Comparison of ENCODE assay signal across 10 mouse cellular contexts in the genomic region with DNA sequence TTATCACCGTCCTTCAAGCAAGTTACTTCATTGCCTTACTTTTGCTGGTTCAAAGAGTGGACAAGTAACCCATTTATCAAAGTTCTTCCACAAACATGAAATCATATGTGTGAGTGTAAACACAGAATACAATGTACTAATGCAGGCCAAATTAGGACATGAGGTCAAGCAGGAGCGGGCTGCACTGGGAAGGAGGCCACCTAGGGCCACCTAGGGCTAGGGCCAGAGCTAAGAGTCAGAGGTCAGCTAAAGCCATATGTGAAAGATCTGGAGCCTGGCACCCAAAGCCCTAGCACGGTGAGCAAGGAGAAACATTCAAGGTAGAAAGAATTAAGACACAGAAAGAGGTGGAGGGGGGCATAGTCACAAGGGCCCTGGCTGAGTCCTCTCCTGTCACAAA. TPM values are rescaled to one million over a fixed set of nuclear protein-coding genes. Genes with fewer than 3 reads are reported as not detected.
A peak's percentile ranks its signal among the peaks of the same experiment; 100 is the strongest.
DNase-seq lines count a peak whose midpoint lies in the region; ATAC-seq and TF ChIP-seq lines count a peak whose summit lies in the region.
"Had no signal": no experiment of that assay in that cellular context is flagged by ENCODE, and none has a peak within 500 bp of the region (broad histone marks: within the 10 kb centered on the region; RNA-seq: fewer than 3 reads in every experiment).

No protein-coding gene starts in this region.

- no peak for TF ChIP-seq POLR2A in thymus, adult 2 months (IDR thresholded peaks at IDR 0.05; ENCODE audit: control insufficient read depth, extremely low read depth, insufficient read depth, low read length, poor library complexity)

- 81% methylated on average over 3 of the region's 3 CpGs for WGBS in kidney, embryonic 16.5 days
- WGBS in hindbrain, embryonic 14.5 days, result 89% methylated on average over 3 of the region's 3 CpGs
- 93% methylated on average over 3 of the region's 3 CpGs for WGBS in midbrain, embryonic 14.5 days
- 97% methylated on average over 3 of the region's 3 CpGs for WGBS in thymus, adult 2 months

- peaks cover 51% of the 10 kb centered on the region for H3K4me1 ChIP-seq in erythroblast, embryonic 14.5 days (ENCODE audit: control insufficient read depth)
- H3K4me1 ChIP-seq in kidney, embryonic 16.5 days (ENCODE audit: insufficient read depth, low read length), result peaks cover 18% of the 10 kb centered on the region
- H3K4me1 ChIP-seq in hindbrain, embryonic 14.5 days (replicated peaks; ENCODE audit: control insufficient read depth, insufficient read depth, low read length), result peaks cover 19% of the 10 kb centered on the region
- peaks cover 14% of the 10 kb centered on the region for H3K4me1 ChIP-seq in midbrain, embryonic 14.5 days (ENCODE audit: control insufficient read depth, insufficient read depth, low read length)
- H3K4me1 ChIP-seq in thymus, adult 2 months (replicated peaks; ENCODE audit: control insufficient read depth, insufficient read depth, low read length), result peaks cover 13% of the 10 kb centered on the region

- no peak for DNase-seq in kidney, adult 18-20 months
- no peak for DNase-seq in hindbrain, embryonic 14.5 days (ENCODE audit: low spot score)
- DNase-seq in midbrain, embryonic 14.5 days, result no peak
- DNase-seq in thymus, adult 2 months, result no peak
- DNase-seq: right cerebral cortex, postnatal 4 days had no signal

- peak overlapping the region; percentile 88 for H3K4me2 ChIP-seq in kidney, embryonic 16.5 days (replicated peaks; ENCODE audit: low read depth, low read length)
- 0 out of 2 replicates have a peak overlapping the region, but pooled peaks have one; percentile 93 for H3K4me2 ChIP-seq in hindbrain, embryonic 14.5 days (replicated peaks)
- peak overlapping the region; percentile 97; the same call in 1 of the 2 replicates for H3K4me2 ChIP-seq in midbrain, embryonic 14.5 days (ENCODE audit: low read length)

- H3K27me3 ChIP-seq in erythroblast, embryonic 14.5 days (ENCODE audit: control insufficient read depth), result no peaks in the 10 kb centered on the region
- H3K27me3 ChIP-seq in kidney, embryonic 16.5 days (ENCODE audit: insufficient read depth, low read length), result no peaks in the 10 kb centered on the region
- no peaks in the 10 kb centered on the region for H3K27me3 ChIP-seq in hindbrain, embryonic 14.5 days (ENCODE audit: control insufficient read depth, insufficient read depth, low read length)
- H3K27me3 ChIP-seq in midbrain, embryonic 14.5 days (ENCODE audit: control insufficient read depth, insufficient read depth, low read length), result no peaks in the 10 kb centered on the region
- no peaks in the 10 kb centered on the region for H3K27me3 ChIP-seq in thymus, adult 2 months (ENCODE audit: control insufficient read depth, insufficient read depth, low read length)
- H3K27me3 ChIP-seq: limb, embryonic 15.5 days had no signal

- peak overlapping the region; percentile 78 for H3K4me3 ChIP-seq in erythroblast, embryonic 14.5 days (replicated peaks)
- 0 out of 2 replicates have a peak overlapping the region, but pooled peaks have one; percentile 80 for H3K4me3 ChIP-seq in kidney, embryonic 16.5 days (ENCODE audit: low read length)
- no peak overlapping the region for H3K4me3 ChIP-seq in hindbrain, embryonic 14.5 days (replicated peaks; ENCODE audit: low read length)
- H3K4me3 ChIP-seq in midbrain, embryonic 14.5 days (replicated peaks; ENCODE audit: low read depth, low read length), result no peak overlapping the region
- no peak overlapping the region for H3K4me3 ChIP-seq in thymus, adult 2 months (ENCODE audit: control insufficient read depth, insufficient read depth, low read length)

- no peak for TF ChIP-seq CTCF in thymus, adult 2 months (IDR thresholded peaks at IDR 0.05; ENCODE audit: borderline replicate concordance, control insufficient read depth, extremely low read depth, insufficient read depth, low read length, poor library complexity)

- H3K9me3 ChIP-seq in erythroblast, embryonic 14.5 days (ENCODE audit: control insufficient read depth, low read length), result no peaks in the 10 kb centered on the region
- H3K9me3 ChIP-seq in kidney, embryonic 16.5 days (ENCODE audit: low read length), result no peaks in the 10 kb centered on the region
- no peaks in the 10 kb centered on the region for H3K9me3 ChIP-seq in hindbrain, embryonic 14.5 days (ENCODE audit: control insufficient read depth, low read length)
- no peaks in the 10 kb centered on the region for H3K9me3 ChIP-seq in midbrain, embryonic 14.5 days (ENCODE audit: control insufficient read depth, low read length)
- H3K9me3 ChIP-seq: limb, embryonic 15.5 days had no signal

- 0 out of 2 replicates have a peak overlapping the region, but pooled peaks have one; percentile 83 for H3K9ac ChIP-seq in kidney, embryonic 16.5 days (replicated peaks; ENCODE audit: low read length)
- H3K9ac ChIP-seq in hindbrain, embryonic 14.5 days, result no peak overlapping the region
- H3K9ac ChIP-seq in midbrain, embryonic 14.5 days (replicated peaks; ENCODE audit: low read length), result no peak overlapping the region
- H3K9ac ChIP-seq: limb, embryonic 15.5 days had no signal

- ATAC-seq in erythroblast, adult 5-6 weeks (replicated peaks; ENCODE audit: low FRiP score, poor library complexity, severe bottlenecking), result no peak
- no peak for ATAC-seq in kidney, embryonic 16.5 days (ENCODE audit: low FRiP score, low TSS enrichment)
- ATAC-seq in hindbrain, embryonic 14.5 days (ENCODE audit: low FRiP score), result no peak
- ATAC-seq in midbrain, embryonic 14.5 days (ENCODE audit: low FRiP score, low TSS enrichment), result no peak
- no peak for ATAC-seq in megakaryocyte progenitor cell, adult 5-6 weeks (replicated peaks; ENCODE audit: poor library complexity)

- peaks cover 53% of the 10 kb centered on the region for H3K36me3 ChIP-seq in erythroblast, embryonic 14.5 days (ENCODE audit: control insufficient read depth)
- H3K36me3 ChIP-seq in kidney, embryonic 16.5 days (ENCODE audit: insufficient read depth, low read length), result peaks cover 39% of the 10 kb centered on the region
- H3K36me3 ChIP-seq in hindbrain, embryonic 14.5 days (replicated peaks; ENCODE audit: control insufficient read depth, insufficient read depth), result peaks cover 43% of the 10 kb centered on the region
- peaks cover 46% of the 10 kb centered on the region for H3K36me3 ChIP-seq in midbrain, embryonic 14.5 days (ENCODE audit: control insufficient read depth, insufficient read depth, low read length)
- H3K36me3 ChIP-seq in thymus, adult 2 months (ENCODE audit: control insufficient read depth, insufficient read depth, low read length), result peaks cover 39% of the 10 kb centered on the region

- H3K27ac ChIP-seq in kidney, embryonic 16.5 days (ENCODE audit: low read length), result no peak overlapping the region
- no peak overlapping the region for H3K27ac ChIP-seq in hindbrain, embryonic 14.5 days
- H3K27ac ChIP-seq in midbrain, embryonic 14.5 days (replicated peaks; ENCODE audit: low read depth, low read length), result no peak overlapping the region
- no peak overlapping the region for H3K27ac ChIP-seq in thymus, adult 2 months (ENCODE audit: control insufficient read depth, insufficient read depth, low read length)
- H3K27ac ChIP-seq: limb, embryonic 15.5 days had no signal

RNA-seq across cellular contexts. Expression of a gene that starts 2.3 kb away (rescaled TPM):
- polyA plus RNA-seq in erythroblast, embryonic 14.5 days (2012), result 0.61 and 0.79 TPM in 2 replicates
- total RNA-seq in erythroblast, adult 5-6 weeks (2015; ENCODE audit: low replicate concordance), result 5.9 and 6.5 TPM in 2 replicates
- total RNA-seq in erythroblast, adult 5-6 weeks (2017; ENCODE audit: low replicate concordance), result 4.3 and 6.4 TPM in 2 replicates
- polyA plus RNA-seq in kidney, embryonic 16.5 days (2015; fragmentation: Nextera tagmentation; extraction: Ambion mirVana), result 28.8 and 32.9 TPM in 2 replicates
- 19.6 and 21.2 TPM in 2 replicates for polyA plus RNA-seq in hindbrain, embryonic 14.5 days (2014; fragmentation: Nextera tagmentation; extraction: Ambion mirVana)
- polyA plus RNA-seq in midbrain, embryonic 14.5 days (2014; fragmentation: Nextera tagmentation; extraction: Ambion mirVana), result 22.5 and 30.0 TPM in 2 replicates
- 57.1 and 61.2 TPM in 2 replicates for polyA plus RNA-seq in thymus, adult 2 months (2012; rRNA removed)
- 15.8 and 21.5 TPM in 2 replicates for total RNA-seq in megakaryocyte progenitor cell, adult 5-6 weeks (2015)
- total RNA-seq in megakaryocyte progenitor cell, adult 5-6 weeks (2017), result 19.6 and 21.3 TPM in 2 replicates

RNA-seq across cellular contexts. Expression of a gene that starts 29.4 kb away (rescaled TPM):
- polyA plus RNA-seq in erythroblast, embryonic 14.5 days (2012), result 17.0 and 20.7 TPM in 2 replicates
- 76.9 and 89.3 TPM in 2 replicates for total RNA-seq in erythroblast, adult 5-6 weeks (2015; ENCODE audit: low replicate concordance)
- 102 and 150 TPM in 2 replicates for total RNA-seq in erythroblast, adult 5-6 weeks (2017; ENCODE audit: low replicate concordance)
- polyA plus RNA-seq in kidney, embryonic 16.5 days (2015; fragmentation: Nextera tagmentation; extraction: Ambion mirVana), result 279 and 281 TPM in 2 replicates
- polyA plus RNA-seq in hindbrain, embryonic 14.5 days (2014; fragmentation: Nextera tagmentation; extraction: Ambion mirVana), result 238 and 248 TPM in 2 replicates
- 258 and 282 TPM in 2 replicates for polyA plus RNA-seq in midbrain, embryonic 14.5 days (2014; fragmentation: Nextera tagmentation; extraction: Ambion mirVana)
- 212 and 227 TPM in 2 replicates for polyA plus RNA-seq in thymus, adult 2 months (2012; rRNA removed)
- 91.5 and 116 TPM in 2 replicates for total RNA-seq in megakaryocyte progenitor cell, adult 5-6 weeks (2015)
- total RNA-seq in megakaryocyte progenitor cell, adult 5-6 weeks (2017), result 233 and 245 TPM in 2 replicates

RNA-seq across cellular contexts. Expression of a gene that starts 38.5 kb away (rescaled TPM):
- polyA plus RNA-seq in erythroblast, embryonic 14.5 days (2012), result 0.48 and 0.91 TPM in 2 replicates
- 8.6 and 14.4 TPM in 2 replicates for total RNA-seq in erythroblast, adult 5-6 weeks (2015; ENCODE audit: low replicate concordance)
- 7.8 and 21.9 TPM in 2 replicates for total RNA-seq in erythroblast, adult 5-6 weeks (2017; ENCODE audit: low replicate concordance)
- polyA plus RNA-seq in kidney, embryonic 16.5 days (2015; fragmentation: Nextera tagmentation; extraction: Ambion mirVana), result 25.0 and 30.3 TPM in 2 replicates
- polyA plus RNA-seq in hindbrain, embryonic 14.5 days (2014; fragmentation: Nextera tagmentation; extraction: Ambion mirVana), result 25.0 and 28.4 TPM in 2 replicates
- 24.3 and 28.7 TPM in 2 replicates for polyA plus RNA-seq in midbrain, embryonic 14.5 days (2014; fragmentation: Nextera tagmentation; extraction: Ambion mirVana)
- 59.0 and 62.3 TPM in 2 replicates for polyA plus RNA-seq in thymus, adult 2 months (2012; rRNA removed)
- total RNA-seq in megakaryocyte progenitor cell, adult 5-6 weeks (2015), result 21.2 and 23.5 TPM in 2 replicates
- total RNA-seq in megakaryocyte progenitor cell, adult 5-6 weeks (2017), result 24.0 and 24.5 TPM in 2 replicates

RNA-seq across cellular contexts. Expression of a gene that starts 59.1 kb away (rescaled TPM):
- not detected in 2 replicates for polyA plus RNA-seq in erythroblast, embryonic 14.5 days (2012)
- total RNA-seq in erythroblast, adult 5-6 weeks (2015; ENCODE audit: low replicate concordance), result 3.3 and 4.2 TPM in 2 replicates
- 2.2 and 5.9 TPM in 2 replicates for total RNA-seq in erythroblast, adult 5-6 weeks (2017; ENCODE audit: low replicate concordance)
- 10.0 and 10.5 TPM in 2 replicates for polyA plus RNA-seq in kidney, embryonic 16.5 days (2015; fragmentation: Nextera tagmentation; extraction: Ambion mirVana)
- polyA plus RNA-seq in hindbrain, embryonic 14.5 days (2014; fragmentation: Nextera tagmentation; extraction: Ambion mirVana), result 7.4 and 8.9 TPM in 2 replicates
- polyA plus RNA-seq in midbrain, embryonic 14.5 days (2014; fragmentation: Nextera tagmentation; extraction: Ambion mirVana), result 8.3 and 8.6 TPM in 2 replicates
- 33.3 and 36.8 TPM in 2 replicates for polyA plus RNA-seq in thymus, adult 2 months (2012; rRNA removed)
- 18.0 and 20.3 TPM in 2 replicates for total RNA-seq in megakaryocyte progenitor cell, adult 5-6 weeks (2015)
- total RNA-seq in megakaryocyte progenitor cell, adult 5-6 weeks (2017), result 16.2 and 20.3 TPM in 2 replicates

Comparison
In these comparisons a context has a peak if more than half of its experiments do, and no peak if none do; other contexts are left out.
1. H3K4me3 ChIP-seq: peak in erythroblast, embryonic 14.5 days (single experiment) and kidney, embryonic 16.5 days (single experiment); none in hindbrain, embryonic 14.5 days (single experiment), midbrain, embryonic 14.5 days (single experiment) and thymus, adult 2 months (single experiment).
2. RNA of a gene that starts 2.3 kb away (polyA plus RNA-seq): 57.1 to 61.2 TPM in thymus, adult 2 months, 22.5 to 30.0 TPM in midbrain, embryonic 14.5 days, 28.8 to 32.9 TPM in kidney, embryonic 16.5 days and 19.6 to 21.2 TPM in hindbrain, embryonic 14.5 days; 0.61 to 0.79 TPM in erythroblast, embryonic 14.5 days; every median in the first group is over 10 times any median in the second.
3. RNA of a gene that starts 38.5 kb away (polyA plus RNA-seq): 59.0 to 62.3 TPM in thymus, adult 2 months, 24.3 to 28.7 TPM in midbrain, embryonic 14.5 days, 25.0 to 28.4 TPM in hindbrain, embryonic 14.5 days and 25.0 to 30.3 TPM in kidney, embryonic 16.5 days; 0.48 to 0.91 TPM in erythroblast, embryonic 14.5 days; every median in the first group is over 10 times any median in the second.
4. Peak in every context shown above with its lines, with median percentiles within 50 percentile points of each other: H3K4me2 ChIP-seq.